Mouse (Mus musculus) mammary gland, adult 2 months (tissue): Measurements from ENCODE around the gene Olfr1406. TPM values are rescaled to one million over a fixed set of nuclear protein-coding genes. Genes with fewer than 3 reads are reported as not detected.

Source experiments
- polyA plus RNA-seq: library from polyadenylated mRNA; depleted of rRNA; stranded (reverse); fragments of >200 nt; gene quantifications from 2 replicates; pipeline ENCODE4 v1.2.3, GENCODE M21; 2012; ENCODE audit warnings: low replicate concordance; rRNA removed

Olfr1406 gene
- not detected in 2 replicates for polyA plus RNA-seq

GRCm38 (mm10) chr1:173190540-173190939, at the start of gene Olfr1406:
Gene Olfr1406 (minus strand): TSS chr1:173190640.

GRCm38 (mm10) chr1:173227081-173227480, 36.6 kb upstream of the Olfr1406 start, which contains the start of gene Fcer1a:
Gene Fcer1a (minus strand): TSS chr1:173227214.

GRCm38 (mm10) chr1:173212092-173212491, 21.7 kb upstream of the Olfr1406 start, which contains the start of gene Olfr1404:
Gene Olfr1404 (plus strand): TSS chr1:173212392.

GRCm38 (mm10) chr1:173197508-173197907, 7.1 kb upstream of the Olfr1406 start, which contains the start of gene Olfr218:
Gene Olfr218 (plus strand): TSS chr1:173197808.

GRCm38 (mm10) chr1:173137274-173137673, 53.2 kb downstream of the Olfr1406 start, which contains the start of gene Olfr1408:
Gene Olfr1408 (minus strand): TSS chr1:173137374.

Other genes with a start within 250 kb of the Olfr1406 start
- gene Olfr16, start 240.2 kb downstream of the Olfr1406 start, polyA plus RNA-seq: not detected in 2 replicates
- not detected in 2 replicates for gene Olfr1408, start 53.3 kb downstream of the Olfr1406 start, polyA plus RNA-seq
- not detected in 2 replicates for gene Olfr218, start 7.2 kb upstream of the Olfr1406 start, polyA plus RNA-seq
- not detected in 2 replicates for gene Olfr1404, start 21.8 kb upstream of the Olfr1406 start, polyA plus RNA-seq
- 0.13 and 0.52 TPM in 2 replicates for gene Fcer1a, start 36.6 kb upstream of the Olfr1406 start, polyA plus RNA-seq
- not detected in 2 replicates for gene Olfr418, start 75.4 kb upstream of the Olfr1406 start, polyA plus RNA-seq
- gene Mptx2, start 87.1 kb upstream of the Olfr1406 start, polyA plus RNA-seq: not detected in 2 replicates
- gene Ackr1, start 143.1 kb upstream of the Olfr1406 start, polyA plus RNA-seq: 47.1 and 65.2 TPM in 2 replicates
- gene Aim2, start 160.2 kb upstream of the Olfr1406 start, polyA plus RNA-seq: 3.5 and 6.0 TPM in 2 replicates
- gene Cadm3, start 177.1 kb upstream of the Olfr1406 start, polyA plus RNA-seq: 30.5 and 66.3 TPM in 2 replicates